Mouse (Mus musculus) ES-E14 (cell line): ENCODE measurements around the gene Zg16. TPM values are rescaled to one million over a fixed set of nuclear protein-coding genes. Genes with fewer than 3 reads are reported as not detected.

ENCODE experiments used
- DNase-seq: peaks from one replicate; pipeline ENCODE4 v3.0.0-alpha.2; 2013; ENCODE audit warnings: low read depth, low spot score
- H3K27ac ChIP-seq: 2 replicates; pipeline ENCODE4 v1.5.1; 2012; ENCODE audit warnings: low read depth, mild to moderate bottlenecking, low read length, moderate library complexity, mixed read lengths; ENCODE audit not compliant: poor library complexity, insufficient read depth, severe bottlenecking
- H3K36me3 ChIP-seq: 2 replicates; pipeline ENCODE4 v1.6.1; 2012; ENCODE audit warnings: mild to moderate bottlenecking, low read length, moderate library complexity, mixed read lengths; ENCODE audit not compliant: control insufficient read depth, poor library complexity, insufficient read depth, severe bottlenecking
- H3K4me1 ChIP-seq, 2 experiments: fragments of 150-350 bp in 1 of 2; sonication (generic) in 1 of 2; 2 replicates each; pipeline ENCODE4 v1.6.1; 2012; ENCODE audit warnings: low read length in 2 of 2, mild to moderate bottlenecking in 1 of 2, mixed read lengths in 1 of 2; ENCODE audit not compliant: control insufficient read depth in 2 of 2, insufficient read depth in 2 of 2, poor library complexity in 1 of 2
- H3K4me3 ChIP-seq, 2 experiments: fragments of 150-350 bp in 1 of 2; sonication (generic) in 1 of 2; 2 replicates each; pipeline ENCODE4 v1.5.1; 2012; ENCODE audit warnings: low read length in 2 of 2, low read depth in 1 of 2, mild to moderate bottlenecking in 1 of 2, mixed read lengths in 1 of 2; ENCODE audit not compliant: insufficient read depth in 1 of 2, poor library complexity in 1 of 2, severe bottlenecking in 1 of 2
- H3K9ac ChIP-seq: 2 replicates; pipeline ENCODE4 v1.6.1; 2012; ENCODE audit warnings: low read depth, mild to moderate bottlenecking, low read length, mixed read lengths; ENCODE audit not compliant: poor library complexity, insufficient read depth, severe bottlenecking
- H3K9me3 ChIP-seq: fragments of 150-350 bp; sonication (generic); 2 replicates; pipeline ENCODE4 v1.6.1; 2012; ENCODE audit warnings: low read depth, mild to moderate bottlenecking, low read length; ENCODE audit not compliant: control insufficient read depth, insufficient read depth
- CHD2 ChIP-seq: IDR thresholded peaks from 2 replicates; pipeline ENCODE4 v1.6.1; 2014; ENCODE audit warnings: mild to moderate bottlenecking, low read depth, low read length, inconsistent platforms
- HCFC1 ChIP-seq: IDR thresholded peaks from 2 replicates; pipeline ENCODE4 v1.6.1; 2012; ENCODE audit warnings: low read length, inconsistent platforms, borderline replicate concordance; ENCODE audit not compliant: insufficient read depth
- MAFK ChIP-seq: IDR thresholded peaks from 2 replicates; pipeline ENCODE4 v1.6.1; 2014; ENCODE audit warnings: mild to moderate bottlenecking, low read depth, low read length, inconsistent platforms; ENCODE audit not compliant: insufficient read depth
- ZC3H11A ChIP-seq: IDR thresholded peaks from 2 replicates; pipeline ENCODE4 v1.6.1; 2012; ENCODE audit warnings: low read depth, mild to moderate bottlenecking, inconsistent platforms, low read length, borderline replicate concordance
- ZNF384 ChIP-seq: IDR thresholded peaks from 2 replicates; pipeline ENCODE4 v1.6.1; 2012; ENCODE audit warnings: low read depth, low read length, inconsistent platforms
- in situ Hi-C, 2 experiments: fragments of 600-800 bp; cut with MboI; formaldehyde crosslinking; loops; one replicate each; pipeline ENCODE4 v1.15.1; 2025; ENCODE audit warnings: low sequenced_read_pairs in 2 of 2, inconsistent platforms in 1 of 2; ENCODE audit not compliant: unreplicated experiment in 2 of 2
- total RNA-seq: library from RNA; depleted of rRNA; stranded (reverse); fragments of 300-350 nt; gene quantifications from 2 replicates; pipeline ENCODE4 v1.2.3, GENCODE M21; 2012

Gene Zg16
- total RNA-seq, 1 experiment = not detected

- in situ Hi-C loops = loop anchor here in 1 of 2 experiments (10.0 kb wide), 1 partner anchor 271 kb away; the partner anchor contains the start of gene 4930451I11Rik
- DNase-seq = no peak
- H3K4me1 ChIP-seq = peaks cover 3 to 14% of the 10 kb centered on the region in 2 experiments; a peak in 2 of 4 replicates
- H3K9me3 ChIP-seq = no peaks in the 10 kb centered on the region
- TF ChIP-seq HCFC1 (no peak), CHD2 (no peak)
- H3K4me3 ChIP-seq = no peak overlapping the region
- H3K36me3 ChIP-seq = no peaks in the 10 kb centered on the region
- H3K27ac ChIP-seq = no peak overlapping the region
- no peak overlapping the region for H3K9ac ChIP-seq
These were observed 18.4 kb upstream of the Zg16 start for GRCm38 (mm10) chr7:127105551-127105950.

DNA sequence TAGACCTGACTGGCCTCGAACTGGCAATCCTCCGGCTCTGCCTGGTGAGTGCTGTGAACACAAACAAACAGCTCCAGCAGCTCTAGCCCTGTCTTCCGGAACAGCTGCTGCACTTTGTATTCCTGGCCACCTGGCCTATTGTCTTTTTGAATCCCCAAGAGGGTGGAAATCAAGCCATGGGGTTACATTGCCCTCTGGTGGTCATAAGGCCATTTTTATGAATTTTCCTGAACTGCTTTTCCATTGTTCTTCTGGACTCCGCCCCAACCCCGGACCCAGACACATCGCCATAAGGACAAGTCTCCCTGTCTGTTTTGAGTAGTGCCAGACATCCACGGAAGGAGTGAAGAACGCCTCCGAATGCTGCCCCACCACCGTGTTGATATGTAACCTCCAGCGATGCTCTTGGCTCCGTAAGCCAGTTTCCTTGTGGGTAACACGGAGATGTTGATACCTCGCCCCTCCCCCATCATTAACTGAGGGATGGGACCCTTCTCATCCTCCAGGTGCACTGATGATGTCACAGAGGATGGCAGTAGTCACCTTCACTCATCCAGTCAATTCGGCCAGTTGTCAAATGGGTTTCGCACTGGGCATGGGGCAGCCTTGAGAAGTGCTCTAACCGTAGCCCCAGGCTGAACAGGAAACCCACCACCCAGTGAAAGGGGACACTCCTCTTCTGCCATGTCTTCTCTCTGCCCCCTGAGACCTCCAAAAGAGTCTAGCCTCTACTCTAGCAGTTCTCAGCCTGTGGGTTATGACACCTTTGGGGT lies 17.6 kb upstream of the Zg16 start:
- Histone ChIP-seq H3K27ac (no peak overlapping the region), H3K9me3 (no peaks in the 10 kb centered on the region), H3K4me3 (peak overlapping the region; percentile 44 to 57; a peak in 3 of 4 replicates), H3K36me3 (no peaks in the 10 kb centered on the region), H3K9ac (peak overlapping the region; percentile 61; the same call in 1 of the 2 replicates), H3K4me1 (peaks cover 3 to 12% of the 10 kb centered on the region in 2 experiments; a peak in 2 of 4 replicates)
- in situ Hi-C loops = loop anchor here in 1 of 2 experiments (10.0 kb wide), 1 partner anchor 270 kb away; the partner anchor contains the start of gene 4930451I11Rik
- peak; percentile 91 for DNase-seq
- TF ChIP-seq ZNF384 (no peak), HCFC1 (0 out of 2 replicates have a peak, but pooled peaks have one; percentile 1), ZC3H11A (peak; percentile 91)

- DNase-seq = no peak
- Histone ChIP-seq H3K4me1 (peaks cover 3 to 12% of the 10 kb centered on the region in 2 experiments; a peak in 2 of 4 replicates), H3K27ac (no peak overlapping the region), H3K4me3 (no peak overlapping the region), H3K9me3 (no peaks in the 10 kb centered on the region), H3K36me3 (no peaks in the 10 kb centered on the region), H3K9ac (peak overlapping the region; percentile 23; the same call in 1 of the 2 replicates)
- TF ChIP-seq CHD2 (no peak), HCFC1 (no peak), ZNF384 (no peak), ZC3H11A (no peak)
- in situ Hi-C loops = loop anchor here in 1 of 2 experiments (10.0 kb wide), 1 partner anchor 269 kb away; the partner anchor contains the start of gene 4930451I11Rik
These were observed 16.8 kb upstream of the Zg16 start for GRCm38 (mm10) chr7:127103960-127104359.

GRCm38 (mm10) chr7:127102148-127102547 lies 15.0 kb upstream of the Zg16 start:
- H3K36me3 ChIP-seq = no peaks in the 10 kb centered on the region
- H3K4me1 ChIP-seq = peaks cover 3 to 12% of the 10 kb centered on the region in 2 experiments; a peak in 2 of 4 replicates
- H3K4me3 ChIP-seq = no peak overlapping the region
- DNase-seq = no peak
- TF ChIP-seq ZNF384 (no peak), MAFK (no peak), CHD2 (no peak), HCFC1 (no peak), ZC3H11A (no peak)
- in situ Hi-C loops = loop anchor here in 1 of 2 experiments (10.0 kb wide), 1 partner anchor 267 kb away; the partner anchor contains the start of gene 4930451I11Rik
- no peak overlapping the region for H3K27ac ChIP-seq
- H3K9ac ChIP-seq = no peak overlapping the region
- no peaks in the 10 kb centered on the region for H3K9me3 ChIP-seq
